Mouse (Mus musculus) heart, embryonic 11.5 days (tissue): ENCODE data around the gene C5ar1. TPM values are rescaled to one million over a fixed set of nuclear protein-coding genes. Genes with fewer than 3 reads are reported as not detected.
A peak's percentile ranks its signal among the peaks of the same experiment; 100 is the strongest.
"Not testable (repeated sequence)": the region's sequence is repeated elsewhere in the genome, so short reads cannot be mapped to it uniquely, and the experiment has no call there.

Experiments
- ATAC-seq: fragments of 200-750 bp; cut with Nextera tagmentation; replicated peaks from 2 replicates; pipeline ENCODE4 v1.8.0; 2017; ENCODE audit warnings: moderate library complexity; ENCODE audit not compliant: insufficient number of reproducible peaks, low FRiP score, low TSS enrichment
- H3K27ac ChIP-seq: fragments of 300-500 bp; sonication (generic); 2 replicates; pipeline ENCODE4 v1.5.1; 2014; ENCODE audit warnings: mild to moderate bottlenecking, low read depth, low read length
- H3K27me3 ChIP-seq: fragments of 300-500 bp; sonication (generic); 2 replicates; pipeline ENCODE4 v1.6.1; 2014; ENCODE audit warnings: mild to moderate bottlenecking, low read length, mixed read lengths; ENCODE audit not compliant: control insufficient read depth, insufficient read depth
- H3K36me3 ChIP-seq: fragments of 300-500 bp; sonication (generic); 2 replicates; pipeline ENCODE4 v1.6.1; 2014; ENCODE audit warnings: mild to moderate bottlenecking, low read length, moderate library complexity, mixed read lengths; ENCODE audit not compliant: control insufficient read depth, insufficient read depth
- H3K4me1 ChIP-seq: fragments of 300-500 bp; sonication (generic); 2 replicates; pipeline ENCODE4 v1.6.1; 2014; ENCODE audit warnings: low read length; ENCODE audit not compliant: control insufficient read depth, insufficient read depth
- H3K4me2 ChIP-seq: fragments of 300-500 bp; sonication (generic); 2 replicates; pipeline ENCODE4 v1.6.1; 2014; ENCODE audit warnings: mild to moderate bottlenecking, moderate library complexity
- H3K4me3 ChIP-seq: fragments of 300-500 bp; sonication (generic); 2 replicates; pipeline ENCODE4 v1.5.1; 2014; ENCODE audit warnings: low read depth, low read length
- H3K9ac ChIP-seq: fragments of 300-500 bp; sonication (generic); 2 replicates; pipeline ENCODE4 v1.6.1; 2014; ENCODE audit warnings: mild to moderate bottlenecking, low read depth, low read length, moderate library complexity
- H3K9me3 ChIP-seq: fragments of 300-500 bp; sonication (generic); replicated peaks from 2 replicates; pipeline ENCODE4 v1.6.1; 2016; ENCODE audit warnings: low read length; ENCODE audit not compliant: control insufficient read depth
- WGBS: fragments of 180-500 bp; shearing (Covaris S2); extraction: QIAGEN DNeasy Blood & Tissue Kit; methylation state at CpG from one replicate; pipeline ENCODE4 v1.1.7; 2014; ENCODE audit not compliant: insufficient replicate concordance; 5-methylcytosine and 5-hydroxymethylcytosine counted together
- polyA plus RNA-seq: library from polyadenylated mRNA; unstranded; fragments of >200 nt; fragmentation: Nextera tagmentation; extraction: Ambion mirVana; gene quantifications from 2 replicates; pipeline ENCODE4 v1.2.1, GENCODE M21; 2014

The C5ar1 gene
- 0.74 and 1.5 TPM in 2 replicates for polyA plus RNA-seq

DNA sequence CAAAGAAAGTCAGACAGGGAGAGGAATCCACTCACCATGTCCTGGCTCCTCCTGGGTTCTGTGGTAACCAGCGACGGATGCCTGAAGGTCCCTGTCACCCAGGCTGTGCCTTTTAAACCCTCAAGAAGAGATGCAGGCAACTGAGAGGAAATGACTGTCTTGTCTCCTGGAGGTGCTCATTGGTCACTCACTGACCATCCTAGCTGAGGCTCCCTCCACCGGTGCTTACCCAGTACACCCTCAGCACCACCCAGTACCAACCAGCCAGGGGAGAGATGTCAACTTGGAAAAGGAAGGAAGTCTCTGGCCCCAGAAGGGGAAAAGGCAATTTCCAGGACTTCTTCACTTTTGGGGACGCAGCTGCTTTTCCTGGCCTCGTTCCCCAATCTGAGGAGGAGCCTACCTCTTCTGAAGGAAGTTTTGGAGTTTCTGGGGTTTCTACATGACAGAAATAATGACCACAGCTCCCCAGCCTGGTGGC, at the start of gene C5ar1:
C5ar1 (minus strand) TSS at position 431 of the 481 bp plus-strand sequence.
- Histone ChIP-seq H3K36me3 (no peaks in the 10 kb centered on the region), H3K4me3 (no peak within 1 kb of the TSS), H3K27me3 (no peaks in the 10 kb centered on the region), H3K4me2 (no peak within 1 kb of the TSS), H3K9me3 (no peaks in the 10 kb centered on the region), H3K4me1 (no peaks in the 10 kb centered on the region), H3K9ac (no peak within 1 kb of the TSS), H3K27ac (no peak within 1 kb of the TSS)
- 81% methylated on average over 5 of the region's 5 CpGs for WGBS
- no peak for ATAC-seq

DNA sequence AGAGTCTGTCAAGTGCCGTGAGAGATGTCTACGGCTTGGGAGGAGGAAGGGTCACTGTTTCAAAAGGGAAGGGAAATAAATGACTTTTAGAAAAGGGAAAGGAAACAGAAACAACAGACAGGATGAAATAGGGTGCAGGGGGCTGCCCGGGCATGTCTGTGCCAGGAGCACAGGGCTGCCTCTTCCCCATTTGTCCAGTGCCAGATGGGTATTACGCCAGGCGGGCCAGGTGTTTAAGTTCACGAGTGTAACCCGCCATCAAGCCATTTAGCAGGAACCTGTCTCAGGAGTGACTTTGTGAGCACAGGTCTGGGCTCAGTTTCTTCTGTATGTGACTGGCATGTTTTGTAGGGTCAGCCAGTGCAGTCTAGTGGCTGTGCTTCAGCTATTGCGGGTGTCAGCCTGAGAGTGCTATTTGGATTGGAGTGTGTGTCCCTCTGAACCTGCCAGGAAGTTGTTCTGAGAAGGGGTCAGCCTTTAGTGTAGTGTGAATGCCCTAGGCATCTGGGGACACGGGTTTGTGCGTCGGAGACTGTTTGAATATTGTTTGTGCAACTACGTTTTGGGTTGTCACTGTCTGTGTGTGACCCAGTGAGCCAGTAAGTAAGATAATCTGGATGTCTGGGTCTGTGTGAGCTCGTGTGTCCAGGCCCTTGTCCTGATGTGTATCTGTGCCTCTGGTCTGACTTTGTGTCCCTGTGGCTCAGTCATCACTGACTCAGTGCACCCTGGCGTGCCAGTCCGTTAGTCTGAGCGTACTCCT, 49.4 kb upstream of the C5ar1 start:
- Histone ChIP-seq H3K4me1 (peaks cover 22% of the 10 kb centered on the region), H3K27ac (peak overlapping the region; percentile 66; the same call in 1 of the 2 replicates), H3K9ac (peak overlapping the region; percentile 31; the same call in 1 of the 2 replicates)

DNA sequence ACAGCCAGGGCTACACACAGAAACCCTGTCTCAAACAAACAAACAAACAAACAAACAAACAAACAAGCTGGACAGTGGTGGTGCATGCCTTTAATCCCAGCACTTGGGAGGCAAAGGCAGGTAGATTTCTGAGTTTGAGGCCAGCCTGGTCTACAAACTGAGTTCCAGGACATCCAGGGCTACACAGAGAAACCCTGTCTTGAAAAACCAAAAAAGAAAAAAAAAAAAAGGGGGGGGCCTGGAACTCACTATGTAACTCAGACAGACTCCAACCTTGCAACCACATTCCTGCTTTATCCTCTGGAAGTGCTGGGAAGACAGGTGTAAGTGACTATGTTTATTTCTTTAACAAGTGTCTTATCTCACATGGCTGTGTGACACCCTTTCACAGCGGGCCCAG, 48.8 kb upstream of the C5ar1 start, which contains the start of gene Bbc3:
Bbc3 (plus strand) TSS at position 301 of the 400 bp plus-strand sequence.
- not testable (repeated sequence) for H3K9me3 ChIP-seq, ATAC-seq, H3K36me3 ChIP-seq, H3K27me3 ChIP-seq
- H3K9ac ChIP-seq: peak within 1 kb of the TSS; percentile 31; the same call in 1 of the 2 replicates
- peak within 1 kb of the TSS; percentile 86 for H3K4me3 ChIP-seq
- H3K27ac ChIP-seq: peak within 1 kb of the TSS; percentile 66; the same call in 1 of the 2 replicates
- H3K4me1 ChIP-seq: peaks cover 19% of the 10 kb centered on the region
- 35% methylated on average over 1 of the region's 1 CpGs for WGBS
- H3K4me2 ChIP-seq: peak within 1 kb of the TSS; percentile 84

More for the DNA sequence above, 49.4 kb upstream of the C5ar1 start:
- Histone ChIP-seq H3K27me3 (no peaks in the 10 kb centered on the region), H3K4me2 (peak overlapping the region; percentile 84), H3K4me3 (peak overlapping the region; percentile 86), H3K36me3 (no peaks in the 10 kb centered on the region), H3K9me3 (no peaks in the 10 kb centered on the region)
- WGBS: 43% methylated on average over 16 of the region's 16 CpGs
- no peak for ATAC-seq

GRCm38 (mm10) chr7:16307141-16307540, 47.8 kb upstream of the C5ar1 start:
- not testable (repeated sequence) for H3K4me3 ChIP-seq, H3K36me3 ChIP-seq, H3K27me3 ChIP-seq, H3K4me2 ChIP-seq, H3K9me3 ChIP-seq, ATAC-seq, H3K9ac ChIP-seq, H3K27ac ChIP-seq
- peaks cover 17% of the 10 kb centered on the region for H3K4me1 ChIP-seq
- WGBS: 78% methylated on average over 6 of the region's 6 CpGs

- H3K4me2 ChIP-seq: peak overlapping the region; percentile 72
- H3K4me1 ChIP-seq: peaks cover 14% of the 10 kb centered on the region
- no peaks in the 10 kb centered on the region for H3K27me3 ChIP-seq
- 0 out of 2 replicates have a peak overlapping the region, but pooled peaks have one; percentile 46 for H3K9ac ChIP-seq
- no peaks in the 10 kb centered on the region for H3K9me3 ChIP-seq
- H3K27ac ChIP-seq: no peak overlapping the region
- H3K4me3 ChIP-seq: peak overlapping the region; percentile 40
- H3K36me3 ChIP-seq: no peaks in the 10 kb centered on the region
- ATAC-seq: peak; percentile 11; the same call in 1 of the 2 replicates
- WGBS: 1% methylated on average over 52 of the region's 52 CpGs
Observed at GRCm38 (mm10) chr7:16299419-16300035, 40.2 kb upstream of the C5ar1 start.

DNA sequence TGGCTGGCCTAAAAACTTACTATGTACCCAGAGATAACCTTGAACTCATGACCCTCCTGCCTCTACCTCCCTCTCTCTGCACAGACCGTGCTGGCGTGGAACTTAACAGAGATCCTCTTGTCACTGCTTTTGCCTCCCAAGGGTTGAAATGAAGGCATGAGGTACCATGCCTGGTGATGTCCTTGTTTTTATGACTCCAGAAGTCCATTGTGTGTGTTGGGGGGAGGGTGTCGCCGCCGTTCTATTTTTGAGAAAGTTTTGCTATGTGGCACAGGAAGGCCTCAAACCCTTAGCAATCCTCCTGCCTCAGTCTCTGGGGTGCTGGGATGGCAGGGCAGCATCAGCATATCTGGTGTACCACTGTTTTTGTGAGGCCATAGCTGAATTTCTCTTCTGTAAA, 39.6 kb upstream of the C5ar1 start:
- H3K4me1 ChIP-seq: peaks cover 14% of the 10 kb centered on the region
- no peak overlapping the region for H3K9ac ChIP-seq
- peak overlapping the region; percentile 72 for H3K4me2 ChIP-seq
- no peak for ATAC-seq
- H3K9me3 ChIP-seq: no peaks in the 10 kb centered on the region
- no peak overlapping the region for H3K27ac ChIP-seq
- WGBS: 78% methylated on average over 5 of the region's 5 CpGs
- no peaks in the 10 kb centered on the region for H3K36me3 ChIP-seq
- H3K4me3 ChIP-seq: no peak overlapping the region
- no peaks in the 10 kb centered on the region for H3K27me3 ChIP-seq

DNA sequence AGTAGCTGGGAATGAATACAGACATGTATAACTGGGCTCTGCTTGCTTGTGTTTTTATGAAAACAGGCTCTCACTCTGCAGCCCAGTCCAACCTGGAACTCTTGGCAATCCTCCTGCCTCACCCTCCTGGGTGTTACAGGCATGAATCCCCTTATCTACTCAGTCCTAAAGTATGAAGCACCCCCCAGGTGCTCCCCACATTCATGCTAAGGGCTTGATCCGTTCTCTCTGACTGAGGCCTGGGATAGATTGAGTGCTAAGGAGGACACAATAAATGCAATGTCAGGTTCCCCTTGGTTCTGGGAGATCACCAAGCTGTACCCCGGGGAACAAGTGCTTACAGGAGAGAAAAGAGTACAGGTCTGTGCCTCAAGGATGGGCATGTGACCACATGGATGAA, 38.3 kb upstream of the C5ar1 start:
- H3K27ac ChIP-seq: no peak overlapping the region
- no peaks in the 10 kb centered on the region for H3K27me3 ChIP-seq
- 58% methylated on average over 2 of the region's 2 CpGs for whole genome bisulfite sequencing
- no peaks in the 10 kb centered on the region for H3K9me3 ChIP-seq
- peak overlapping the region; percentile 93 for H3K4me2 ChIP-seq
- H3K36me3 ChIP-seq: no peaks in the 10 kb centered on the region
- ATAC-seq: no peak
- peaks cover 14% of the 10 kb centered on the region for H3K4me1 ChIP-seq
- peak overlapping the region; percentile 43; the same call in 1 of the 2 replicates for H3K9ac ChIP-seq
- H3K4me3 ChIP-seq: no peak overlapping the region

DNA sequence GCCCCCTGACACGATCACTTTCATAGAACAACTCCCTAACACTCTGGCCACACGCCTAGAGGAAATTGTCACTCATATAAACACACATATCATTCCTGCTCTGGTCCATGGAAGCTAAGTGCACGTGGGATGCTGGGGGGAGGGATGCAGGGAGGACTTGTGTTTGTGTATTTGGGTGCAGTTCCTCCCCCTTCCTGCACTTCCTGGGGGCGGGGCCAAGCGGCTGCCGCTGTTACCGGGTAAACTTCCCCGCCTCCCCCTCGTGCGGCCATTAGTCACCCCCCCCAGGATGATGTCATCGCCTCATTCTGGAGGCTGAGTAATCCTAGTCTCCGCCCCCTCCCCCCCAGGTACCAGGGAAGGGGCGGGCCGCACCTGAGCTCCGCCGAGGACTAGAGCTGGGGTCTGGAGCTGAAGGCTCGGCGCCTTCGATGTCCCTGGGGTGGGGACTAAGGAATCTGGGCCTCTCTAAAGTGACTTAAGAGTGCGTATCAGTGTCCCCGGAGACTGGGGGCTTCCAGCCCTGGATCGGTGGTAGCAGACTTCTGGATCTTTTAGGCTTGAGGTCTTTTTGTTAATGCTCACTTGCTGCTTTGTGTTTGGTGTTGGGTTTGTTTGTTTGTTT, 37.5 kb upstream of the C5ar1 start:
- WGBS: under 1% methylated on average over 22 of the region's 22 CpGs
- ATAC-seq: peak; percentile 58
- peaks cover 14% of the 10 kb centered on the region for H3K4me1 ChIP-seq
- H3K4me3 ChIP-seq: peak overlapping the region; percentile 43
- no peaks in the 10 kb centered on the region for H3K9me3 ChIP-seq
- no peaks in the 10 kb centered on the region for H3K27me3 ChIP-seq
- peak overlapping the region; percentile 93 for H3K4me2 ChIP-seq
- H3K9ac ChIP-seq: peak overlapping the region; percentile 69
- no peaks in the 10 kb centered on the region for H3K36me3 ChIP-seq
- peak overlapping the region; percentile 93 for H3K27ac ChIP-seq
